Mouse (Mus musculus) embryonic fibroblast, embryonic 13.5 days (primary cell): ENCODE measurements around the gene Syt3.

Source experiments
- CTCF ChIP-seq: IDR thresholded peaks from 2 replicates; pipeline ENCODE4 v1.5.1; 2011; ENCODE audit warnings: mild to moderate bottlenecking, control low read depth, low read length, moderate library complexity, borderline replicate concordance; ENCODE audit not compliant: insufficient read depth
- POLR2A ChIP-seq: IDR thresholded peaks from 2 replicates; pipeline ENCODE4 v1.6.1; 2011; ENCODE audit warnings: low read depth, mild to moderate bottlenecking, control low read depth, low read length, moderate library complexity

DNA sequence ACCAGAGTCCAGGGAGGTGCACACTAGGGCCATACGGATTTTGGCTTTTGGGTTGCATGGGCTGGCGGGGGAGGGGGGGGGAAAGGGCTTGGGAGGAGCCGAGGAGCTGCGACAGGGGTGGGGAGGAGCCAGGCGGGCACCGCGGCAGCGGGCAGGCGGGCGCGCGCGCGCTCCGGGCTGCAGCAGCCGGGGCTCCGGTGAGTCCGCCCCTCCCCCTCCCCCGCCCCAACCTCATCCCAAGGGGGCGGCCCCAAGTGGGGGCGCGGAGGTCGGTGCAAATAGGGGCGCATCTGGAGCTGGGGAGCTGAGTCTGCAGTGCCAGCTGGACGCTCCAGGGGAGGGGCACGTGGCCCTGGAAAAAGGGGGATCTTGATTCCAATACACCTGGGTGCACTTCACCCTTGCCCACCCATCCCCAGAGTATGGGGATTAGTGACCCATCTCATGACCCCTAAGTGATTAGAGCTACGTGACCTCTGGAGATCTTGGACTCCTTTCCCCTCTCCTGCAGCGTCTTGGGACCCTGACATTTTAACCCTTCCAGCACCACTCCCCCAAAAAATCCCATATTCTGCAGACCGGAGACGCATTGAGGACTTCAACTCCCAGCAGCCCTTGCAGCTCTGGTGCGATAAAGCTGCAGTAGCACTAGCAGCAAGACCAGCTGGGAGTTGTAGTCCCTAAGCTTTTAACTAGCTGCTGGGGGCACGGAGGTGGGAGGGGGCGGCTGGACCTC is at the start of gene Syt3:
- TF ChIP-seq CTCF (no peak), POLR2A (no peak)
